Mouse (Mus musculus) left cerebral cortex, adult 2 months (tissue): ENCODE measurements around the gene Arid2. TPM values are rescaled to one million over a fixed set of nuclear protein-coding genes. Genes with fewer than 3 reads are reported as not detected.
A peak's percentile ranks its signal among the peaks of the same experiment; 100 is the strongest.
"Not testable (repeated sequence)": the region's sequence is repeated elsewhere in the genome, so short reads cannot be mapped to it uniquely, and the experiment has no call there.

Experiments
- DNase-seq, 2 experiments: peaks; one replicate each; pipeline ENCODE4 v3.0.0; 2021 to 2022; ENCODE audit warnings: low spot score in 2 of 2, mixed read lengths in 1 of 2; ENCODE audit errors: extremely low spot score in 1 of 2
- H3K27ac ChIP-seq: fragments of 200-600 bp; 2 replicates; pipeline ENCODE4 v1.8.1; 2022
- H3K4me3 ChIP-seq: fragments of 200-600 bp; 2 replicates; pipeline ENCODE4 v1.8.1; 2022
- CTCF ChIP-seq: fragments of 200-600 bp; IDR thresholded peaks from 2 replicates; pipeline ENCODE4 v1.8.1; 2022; ENCODE audit warnings: antibody characterized with exemption, mild to moderate bottlenecking, moderate library complexity
- intact Hi-C: fragments of 180-260 bp; cut with DNase I; formaldehyde crosslinking; loops from one replicate; pipeline ENCODE4 v1.15.1; 2025
- total RNA-seq, 2 experiments: library from RNA; stranded (reverse); gene quantifications; 2 replicates each; pipeline ENCODE4 v1.2.3; 2021

The Arid2 gene
- total RNA-seq, 2 experiments from 2014 or later = 30.3 to 35.3 TPM

- DNase-seq = no peak
- no peak for TF ChIP-seq CTCF
- no peak overlapping the region for H3K27ac ChIP-seq
- intact Hi-C loops = no loop called here
- no peak overlapping the region for H3K4me3 ChIP-seq
Measured at GRCm38 (mm10) chr15:96395071-96395470, 107.8 kb downstream of the Arid2 start.

DNA sequence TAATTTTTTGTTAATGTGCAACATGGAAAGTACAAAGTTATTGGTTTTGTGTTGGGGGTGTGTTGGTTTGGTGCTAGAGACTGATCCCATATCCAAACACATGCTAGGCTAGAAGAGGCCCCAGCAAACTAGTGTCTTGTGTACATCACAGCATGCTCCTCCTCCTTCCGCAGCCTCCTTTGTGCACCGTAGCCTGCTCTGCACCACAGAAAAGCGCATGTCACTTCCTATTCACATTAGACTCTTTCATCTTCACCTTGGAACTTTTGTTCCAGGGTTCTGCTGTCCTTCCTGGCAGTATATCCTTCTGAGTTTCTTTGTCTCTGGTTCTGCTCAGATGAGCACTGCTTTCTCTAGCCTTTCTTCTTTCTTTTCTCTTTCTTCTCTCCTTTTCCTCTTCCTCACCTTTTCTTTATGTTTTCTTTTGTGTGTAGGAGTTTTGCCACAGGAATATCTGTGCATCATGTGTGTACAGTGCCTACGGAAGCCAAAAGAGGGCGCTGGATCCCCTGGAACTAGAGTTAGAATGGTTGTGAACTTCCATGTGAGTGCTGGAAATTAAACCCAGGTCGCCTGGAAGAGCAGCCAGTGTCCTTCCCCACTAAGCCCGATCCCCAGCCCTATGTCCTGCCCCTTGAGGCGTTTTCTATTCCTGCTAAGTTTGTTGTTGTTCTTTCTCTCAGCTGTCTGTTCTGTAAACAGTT, 109.5 kb downstream of the Arid2 start:
- intact Hi-C loops = no loop called here

GRCm38 (mm10) chr15:96398333-96398732, 111.0 kb downstream of the Arid2 start:
- Histone ChIP-seq H3K27ac (no peak overlapping the region), H3K4me3 (no peak overlapping the region)
- intact Hi-C loops = no loop called here
- TF ChIP-seq CTCF = no peak
- no peak for DNase-seq

More for the DNA sequence above, 109.5 kb downstream of the Arid2 start:
- no peak; the same call in 1 of the 2 replicates for TF ChIP-seq CTCF
- no peak overlapping the region for H3K27ac ChIP-seq
- no peak for DNase-seq
- no peak overlapping the region for H3K4me3 ChIP-seq

- no peak overlapping the region for H3K27ac ChIP-seq
- TF ChIP-seq CTCF = peak; percentile 26
- no peak for DNase-seq
- intact Hi-C loops = no loop called here
- H3K4me3 ChIP-seq = no peak overlapping the region
Measured at GRCm38 (mm10) chr15:96405548-96405947, 118.2 kb downstream of the Arid2 start.

DNA sequence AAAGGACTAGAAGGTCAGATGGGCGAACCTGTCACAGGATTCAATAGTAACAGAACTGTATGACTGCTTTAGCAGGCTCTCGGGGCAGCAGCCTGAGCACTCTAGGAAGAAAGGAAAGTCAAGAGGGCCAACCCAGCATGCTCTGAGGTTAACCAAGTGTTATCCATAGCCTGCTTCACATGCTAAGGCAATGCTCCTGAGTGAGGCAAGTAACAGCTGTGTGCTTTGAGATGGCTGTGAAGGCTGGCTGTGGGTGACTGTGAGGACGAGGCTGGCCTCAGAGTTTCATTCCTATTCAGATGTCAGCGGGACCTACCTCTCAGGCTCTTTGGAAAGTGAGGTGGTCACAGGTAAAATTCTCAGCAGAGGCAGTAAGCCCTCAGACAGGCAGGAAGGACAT, 118.9 kb downstream of the Arid2 start:
- intact Hi-C loops = no loop called here
- no peak overlapping the region for H3K27ac ChIP-seq
- H3K4me3 ChIP-seq = no peak overlapping the region
- no peak for TF ChIP-seq CTCF
- no peak for DNase-seq

GRCm38 (mm10) chr15:96407151-96407550, 119.8 kb downstream of the Arid2 start:
- intact Hi-C loops = no loop called here
- DNase-seq = no peak
- H3K27ac ChIP-seq = no peak overlapping the region
- TF ChIP-seq CTCF = no peak
- no peak overlapping the region for H3K4me3 ChIP-seq

DNA sequence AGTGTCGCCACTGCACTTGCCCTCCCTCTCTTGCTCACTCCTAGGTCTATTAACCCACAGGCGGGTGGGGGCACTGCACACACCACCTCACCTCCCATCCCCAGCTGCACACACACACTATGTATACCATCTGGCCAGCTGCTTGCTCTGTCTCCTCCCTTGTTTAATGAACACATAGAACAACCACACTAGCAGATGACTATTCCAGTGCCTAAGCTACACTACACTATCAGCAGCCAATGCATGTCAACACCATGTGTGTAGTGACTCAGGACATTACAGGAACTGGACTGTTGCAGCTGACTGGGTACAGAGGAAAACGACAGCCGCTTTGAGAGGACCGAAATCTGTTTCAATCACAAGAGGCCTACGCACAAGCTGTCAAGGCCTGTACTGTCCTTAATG, 121.4 kb downstream of the Arid2 start:
- DNase-seq = no peak
- Histone ChIP-seq H3K4me3 (no peak overlapping the region), H3K27ac (no peak overlapping the region)
- TF ChIP-seq CTCF = no peak
- intact Hi-C loops = no loop called here

DNA sequence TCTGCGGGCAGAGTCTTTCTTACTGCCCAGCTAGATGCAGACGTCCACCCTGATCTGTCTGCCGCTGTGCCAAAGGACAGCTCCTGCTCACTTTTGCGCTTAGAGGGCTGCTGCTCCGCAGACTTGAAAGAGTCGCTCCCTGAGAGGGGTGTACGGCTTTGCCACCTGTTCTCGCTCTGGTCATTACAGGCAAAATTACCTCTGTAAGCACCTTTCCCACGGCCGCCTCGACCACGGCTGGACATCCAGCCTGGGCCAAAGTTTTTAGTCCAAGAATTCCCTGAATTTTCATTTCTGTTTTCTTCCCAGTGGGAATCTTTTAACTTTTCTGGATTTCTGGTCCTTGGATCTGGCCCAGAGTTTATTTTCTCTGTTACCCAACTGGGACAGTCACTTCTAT, 130.8 kb downstream of the Arid2 start:
- no peak for TF ChIP-seq CTCF

DNA sequence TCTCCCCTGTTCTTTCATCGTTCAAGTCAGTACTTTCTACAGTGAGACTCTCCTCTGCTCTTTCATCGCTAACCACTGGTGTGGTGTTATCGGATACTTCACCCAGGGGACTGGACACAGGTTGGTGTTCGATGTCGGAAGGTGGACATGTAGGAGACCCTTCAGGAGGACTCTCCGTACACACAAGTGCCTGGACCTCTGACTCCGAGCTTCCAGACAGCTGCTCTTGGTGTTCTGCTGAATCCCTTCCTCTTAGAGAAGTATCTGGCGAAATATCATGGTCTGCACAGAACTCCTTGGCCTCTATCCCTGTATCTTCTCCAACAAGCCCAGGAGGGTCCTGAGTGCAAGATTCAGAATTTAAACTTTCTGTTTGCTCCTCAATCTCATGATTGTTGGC, 132.6 kb downstream of the Arid2 start:
- no peak overlapping the region for H3K27ac ChIP-seq
- no peak for TF ChIP-seq CTCF
- intact Hi-C loops = loop anchor here (5.0 kb wide), 1 partner anchor 58 kb away; no protein-coding TSS in a partner anchor
- H3K4me3 ChIP-seq = no peak overlapping the region
- DNase-seq = no peak

More for the DNA sequence above, 130.8 kb downstream of the Arid2 start:
- Histone ChIP-seq H3K27ac (no peak overlapping the region), H3K4me3 (no peak overlapping the region)
- DNase-seq = no peak
- intact Hi-C loops = loop anchor here (5.0 kb wide), 1 partner anchor 56 kb away; no protein-coding TSS in a partner anchor

GRCm38 (mm10) chr15:96434202-96434601, 146.9 kb downstream of the Arid2 start:
- intact Hi-C loops = no loop called here
- Histone ChIP-seq H3K27ac (no peak overlapping the region), H3K4me3 (no peak overlapping the region)
- DNase-seq = no peak
- TF ChIP-seq CTCF = peak; percentile 29

- intact Hi-C loops, DNase-seq, H3K27ac ChIP-seq, H3K4me3 ChIP-seq: not testable (repeated sequence)
Measured at GRCm38 (mm10) chr15:96441480-96441879, 154.2 kb downstream of the Arid2 start.

- TF ChIP-seq CTCF = no peak
- Histone ChIP-seq H3K27ac (no peak overlapping the region), H3K4me3 (no peak overlapping the region)
- intact Hi-C loops = no loop called here
- no peak for DNase-seq
Measured at GRCm38 (mm10) chr15:96446785-96447184, 159.5 kb downstream of the Arid2 start.
